Mouse (Mus musculus): ENCODE measurements around the gene Ppp1r9a. TPM values are rescaled to one million over a fixed set of nuclear protein-coding genes. Genes with fewer than 3 reads are reported as not detected.

The Ppp1r9a gene
- total and polyA plus RNA-seq, 3 experiments = 1.0 TPM; not detected in 2

GRCm38 (mm10) chr6:5092795-5093194, 190.1 kb downstream of the Ppp1r9a start:
- no peak for TF ChIP-seq ELF1 (IDR thresholded peaks at IDR 0.05; ENCODE audit: low read depth, low read length)
- TF ChIP-seq ZNF384 (IDR thresholded peaks at IDR 0.05; ENCODE audit: low read depth, low read length) = no peak
- no peak for TF ChIP-seq CTCF (conservative IDR thresholded peaks at IDR 0.05 in 1 of 2, IDR thresholded peaks at IDR 0.05 in 1 of 2; ENCODE audit: low read depth in 2 of 2, low read length in 2 of 2)
- no peak for TF ChIP-seq RAD21 (IDR thresholded peaks at IDR 0.05; ENCODE audit: low read depth, low read length)
- no peak for TF ChIP-seq NRF1 (IDR thresholded peaks at IDR 0.05; ENCODE audit: low read depth, low read length)
- TF ChIP-seq ZKSCAN1 (IDR thresholded peaks at IDR 0.05; ENCODE audit: borderline replicate concordance, low read depth, low read length) = no peak
- TF ChIP-seq KAT2A (IDR thresholded peaks at IDR 0.05; ENCODE audit: insufficient replicate concordance, low read length) = no peak
- TF ChIP-seq ZMIZ1 (IDR thresholded peaks at IDR 0.05; ENCODE audit: low read depth, low read length) = no peak
- TF ChIP-seq UBTF (IDR thresholded peaks at IDR 0.05; ENCODE audit: low read depth, low read length) = no peak
- no peak for TF ChIP-seq GABPA (IDR thresholded peaks at IDR 0.05; ENCODE audit: insufficient replicate concordance, low read depth, low read length)
- no peak for TF ChIP-seq CHD2 (IDR thresholded peaks at IDR 0.05; ENCODE audit: low read length)
- no peak for TF ChIP-seq MYC (IDR thresholded peaks at IDR 0.05; ENCODE audit: low read depth, low read length)
- TF ChIP-seq EP300 (IDR thresholded peaks at IDR 0.05; ENCODE audit: low read length) = no peak
- TF ChIP-seq ZC3H11A (IDR thresholded peaks at IDR 0.05; ENCODE audit: low read depth, low read length) = no peak
- TF ChIP-seq TBP (conservative IDR thresholded peaks at IDR 0.05; ENCODE audit: low read depth, low read length) = no peak
- TF ChIP-seq TCF12 (IDR thresholded peaks at IDR 0.05; ENCODE audit: low read depth, low read length) = no peak
- TF ChIP-seq POLR2A (IDR thresholded peaks at IDR 0.05; ENCODE audit: low read depth, low read length) = no peak
- TF ChIP-seq SIN3A (IDR thresholded peaks at IDR 0.05; ENCODE audit: low read length) = no peak
- H3K27ac ChIP-seq (ENCODE audit: insufficient read depth, low read depth) = no peak overlapping the region

GRCm38 (mm10) chr6:5093516-5093915, 190.8 kb downstream of the Ppp1r9a start:
- no peak for DNase-seq (ENCODE audit: extremely low read depth)

More at GRCm38 (mm10) chr6:5092795-5093194, 190.1 kb downstream of the Ppp1r9a start:
- Histone ChIP-seq H3K4me3 (replicated peaks in 1 of 3; ENCODE audit: low read depth in 2 of 3, low read length in 2 of 3, poor library complexity in 1 of 3) (no peak overlapping the region), H3K9ac (ENCODE audit: insufficient read depth, low read depth) (no peak overlapping the region), H3K9me3 (replicated peaks; ENCODE audit: low read length) (no peaks in the 10 kb centered on the region), H3K79me2 (replicated peaks; ENCODE audit: control insufficient read depth, extremely low read depth, insufficient read depth, poor library complexity, severe bottlenecking) (no peaks in the 10 kb centered on the region), H3K27me3 (replicated peaks) (no peaks in the 10 kb centered on the region), H3K4me2 (ENCODE audit: insufficient read depth, low read depth, poor library complexity, severe bottlenecking) (no peak overlapping the region), H3K4me1 (ENCODE audit: control insufficient read depth in 1 of 2, insufficient read depth in 2 of 2) (peaks cover 0 to 8% of the 10 kb centered on the region in 2 experiments; a peak in 2 of 4 replicates), H3K36me3 (replicated peaks in 1 of 2; ENCODE audit: control insufficient read depth in 1 of 2, insufficient read depth in 1 of 2, low read length in 1 of 2) (no peaks in the 10 kb centered on the region)
- in situ Hi-C loops (cut with MboI; ENCODE audit: low pct_ligation_motif_present, low pct_unique_long_range_greater_than_20kb, low sequenced_read_pairs) (no loop called here), dilution Hi-C loops (cut with MboI; ENCODE audit: extremely low pct_ligation_motif_present, extremely low pct_unique_long_range_greater_than_20kb, low sequenced_read_pairs) (no loop called here)
- no peak for DNase-seq (ENCODE audit: extremely low read depth)

More at GRCm38 (mm10) chr6:5093516-5093915, 190.8 kb downstream of the Ppp1r9a start:
- in situ Hi-C loops (cut with MboI; ENCODE audit: low pct_ligation_motif_present, low pct_unique_long_range_greater_than_20kb, low sequenced_read_pairs) = no loop called here
- TF ChIP-seq ZNF384 (IDR thresholded peaks at IDR 0.05; ENCODE audit: low read depth, low read length) (no peak), CTCF (conservative IDR thresholded peaks at IDR 0.05 in 1 of 2, IDR thresholded peaks at IDR 0.05 in 1 of 2; ENCODE audit: low read depth in 2 of 2, low read length in 2 of 2) (no peak), BHLHE40 (IDR thresholded peaks at IDR 0.05; ENCODE audit: low read depth, low read length) (no peak), EP300 (IDR thresholded peaks at IDR 0.05; ENCODE audit: low read length) (no peak), UBTF (IDR thresholded peaks at IDR 0.05; ENCODE audit: low read depth, low read length) (no peak), TCF12 (IDR thresholded peaks at IDR 0.05; ENCODE audit: low read depth, low read length) (no peak), KAT2A (IDR thresholded peaks at IDR 0.05; ENCODE audit: insufficient replicate concordance, low read length) (no peak), POLR2AphosphoS2 (IDR thresholded peaks at IDR 0.05; ENCODE audit: low read depth, low read length) (no peak), TBP (conservative IDR thresholded peaks at IDR 0.05; ENCODE audit: low read depth, low read length) (no peak), RAD21 (IDR thresholded peaks at IDR 0.05; ENCODE audit: low read depth, low read length) (no peak), MYC (IDR thresholded peaks at IDR 0.05; ENCODE audit: low read depth, low read length) (no peak), MAX (IDR thresholded peaks at IDR 0.05; ENCODE audit: low read length) (no peak), GABPA (IDR thresholded peaks at IDR 0.05; ENCODE audit: insufficient replicate concordance, low read depth, low read length) (no peak), MXI1 (IDR thresholded peaks at IDR 0.05; ENCODE audit: low read depth, low read length) (no peak), IRF4 (IDR thresholded peaks at IDR 0.05; ENCODE audit: low read depth, low read length) (no peak)
- H3K27ac ChIP-seq (ENCODE audit: insufficient read depth, low read depth) = no peak overlapping the region
- H3K36me3 ChIP-seq (replicated peaks in 1 of 2; ENCODE audit: control insufficient read depth in 1 of 2, insufficient read depth in 1 of 2, low read length in 1 of 2) = no peaks in the 10 kb centered on the region
- no peak overlapping the region for H3K9ac ChIP-seq (ENCODE audit: insufficient read depth, low read depth)
- dilution Hi-C loops (cut with MboI; ENCODE audit: extremely low pct_ligation_motif_present, extremely low pct_unique_long_range_greater_than_20kb, low sequenced_read_pairs) = no loop called here
- H3K4me1 ChIP-seq (ENCODE audit: control insufficient read depth in 1 of 2, insufficient read depth in 2 of 2) = peaks cover 0 to 8% of the 10 kb centered on the region in 2 experiments; a peak in 2 of 4 replicates
- no peak overlapping the region for H3K4me3 ChIP-seq (replicated peaks in 1 of 3; ENCODE audit: low read depth in 2 of 3, low read length in 2 of 3, poor library complexity in 1 of 3)
- no peaks in the 10 kb centered on the region for H3K9me3 ChIP-seq (replicated peaks; ENCODE audit: low read length)
- H3K79me2 ChIP-seq (replicated peaks; ENCODE audit: control insufficient read depth, extremely low read depth, insufficient read depth, poor library complexity, severe bottlenecking) = no peaks in the 10 kb centered on the region
- no peak overlapping the region for H3K4me2 ChIP-seq (ENCODE audit: insufficient read depth, low read depth, poor library complexity, severe bottlenecking)
- H3K27me3 ChIP-seq (replicated peaks) = no peaks in the 10 kb centered on the region

Measured in CH12.LX (cell line).